Mouse (Mus musculus) myocyte (in vitro differentiated cells): ENCODE data around the gene Abcb1b. TPM values are rescaled to one million over a fixed set of nuclear protein-coding genes. Genes with fewer than 3 reads are reported as not detected.
A peak's percentile ranks its signal among the peaks of the same experiment; 100 is the strongest.

Source experiments
- H3K27me3 ChIP-seq: one replicate; pipeline ENCODE4 v1.6.1; 2011; ENCODE audit not compliant: control insufficient read depth, insufficient read depth, insufficient read length
- H3K36me3 ChIP-seq: one replicate; pipeline ENCODE4 v1.6.1; 2011; ENCODE audit not compliant: control insufficient read depth, insufficient read depth
- H3K4me2 ChIP-seq: one replicate; pipeline ENCODE4 v1.6.1; 2011; ENCODE audit warnings: low read depth, control low read depth
- H3K4me3 ChIP-seq: one replicate; pipeline ENCODE4 v1.5.1; 2011; ENCODE audit warnings: mild to moderate bottlenecking, control low read depth, moderate library complexity
- H3K79me2 ChIP-seq: one replicate; pipeline ENCODE4 v1.6.1; 2011; ENCODE audit not compliant: control insufficient read depth, insufficient read depth
- H3ac ChIP-seq: one replicate; pipeline ENCODE4 v1.6.1; 2011; ENCODE audit not compliant: control insufficient read depth, insufficient read length
- CEBPB ChIP-seq: IDR thresholded peaks from 2 replicates; pipeline ENCODE4 v1.6.1; 2011; ENCODE audit warnings: mild to moderate bottlenecking, moderate library complexity; ENCODE audit not compliant: poor library complexity, insufficient read depth, severe bottlenecking
- E2F4 ChIP-seq: IDR thresholded peaks from one replicate; pipeline ENCODE4 v1.6.1; 2011; ENCODE audit warnings: mild to moderate bottlenecking, control low read depth, moderate library complexity; ENCODE audit not compliant: insufficient read depth
- MAX ChIP-seq: IDR thresholded peaks from one replicate; pipeline ENCODE4 v1.6.1; 2011; ENCODE audit warnings: low read depth, mild to moderate bottlenecking, control low read depth
- MYOD1 ChIP-seq, 3 experiments: IDR thresholded peaks; one replicate each; pipeline ENCODE4 v1.6.1; 2011; ENCODE audit warnings: control low read depth in 2 of 3, low read depth in 2 of 3, mild to moderate bottlenecking in 2 of 3, moderate library complexity in 1 of 3; ENCODE audit not compliant: insufficient read length in 2 of 3, control insufficient read depth in 1 of 3
- MYOG ChIP-seq, 3 experiments: IDR thresholded peaks; one replicate each; pipeline ENCODE4 v1.6.1; 2011; ENCODE audit warnings: control low read depth in 2 of 3, low read depth in 2 of 3, mild to moderate bottlenecking in 2 of 3; ENCODE audit not compliant: insufficient read length in 2 of 3, control insufficient read depth in 1 of 3, insufficient read depth in 1 of 3
- POLR2A ChIP-seq: IDR thresholded peaks from one replicate; pipeline ENCODE4 v1.6.1; 2011; ENCODE audit warnings: low read depth, mild to moderate bottlenecking, control low read depth, moderate library complexity; ENCODE audit not compliant: insufficient read length
- POLR2AphosphoS2 ChIP-seq: IDR thresholded peaks from one replicate; pipeline ENCODE4 v1.6.1; 2011; ENCODE audit warnings: low read depth, control low read depth; ENCODE audit not compliant: insufficient read length
- REST ChIP-seq: IDR thresholded peaks from one replicate; pipeline ENCODE4 v1.6.1; 2011; ENCODE audit warnings: mild to moderate bottlenecking, control low read depth, moderate library complexity; ENCODE audit not compliant: insufficient read depth, insufficient read length
- SRF ChIP-seq: IDR thresholded peaks from one replicate; pipeline ENCODE4 v1.6.1; 2011; ENCODE audit warnings: low read depth; ENCODE audit not compliant: control insufficient read depth, insufficient read length
- TCF12 ChIP-seq: IDR thresholded peaks from one replicate; pipeline ENCODE4 v1.6.1; 2011; ENCODE audit warnings: mild to moderate bottlenecking, control low read depth; ENCODE audit not compliant: poor library complexity, insufficient read depth, severe bottlenecking
- TCF3 ChIP-seq: IDR thresholded peaks from one replicate; pipeline ENCODE4 v1.6.1; 2011; ENCODE audit warnings: low read depth, control low read depth; ENCODE audit not compliant: insufficient read length
- USF1 ChIP-seq: IDR thresholded peaks from one replicate; pipeline ENCODE4 v1.6.1; 2011; ENCODE audit warnings: low read depth, mild to moderate bottlenecking, control low read depth, moderate library complexity
- polyA plus RNA-seq: library from polyadenylated mRNA; unstranded; fragments of >200 nt; fragmentation: generic; extraction: Trizol; gene quantifications from one replicate; pipeline ENCODE4 v1.2.1, GENCODE M21; 2012; ENCODE audit warnings: missing spikeins

The Abcb1b gene
- polyA plus RNA-seq, 1 experiment: 6.8 TPM

DNA sequence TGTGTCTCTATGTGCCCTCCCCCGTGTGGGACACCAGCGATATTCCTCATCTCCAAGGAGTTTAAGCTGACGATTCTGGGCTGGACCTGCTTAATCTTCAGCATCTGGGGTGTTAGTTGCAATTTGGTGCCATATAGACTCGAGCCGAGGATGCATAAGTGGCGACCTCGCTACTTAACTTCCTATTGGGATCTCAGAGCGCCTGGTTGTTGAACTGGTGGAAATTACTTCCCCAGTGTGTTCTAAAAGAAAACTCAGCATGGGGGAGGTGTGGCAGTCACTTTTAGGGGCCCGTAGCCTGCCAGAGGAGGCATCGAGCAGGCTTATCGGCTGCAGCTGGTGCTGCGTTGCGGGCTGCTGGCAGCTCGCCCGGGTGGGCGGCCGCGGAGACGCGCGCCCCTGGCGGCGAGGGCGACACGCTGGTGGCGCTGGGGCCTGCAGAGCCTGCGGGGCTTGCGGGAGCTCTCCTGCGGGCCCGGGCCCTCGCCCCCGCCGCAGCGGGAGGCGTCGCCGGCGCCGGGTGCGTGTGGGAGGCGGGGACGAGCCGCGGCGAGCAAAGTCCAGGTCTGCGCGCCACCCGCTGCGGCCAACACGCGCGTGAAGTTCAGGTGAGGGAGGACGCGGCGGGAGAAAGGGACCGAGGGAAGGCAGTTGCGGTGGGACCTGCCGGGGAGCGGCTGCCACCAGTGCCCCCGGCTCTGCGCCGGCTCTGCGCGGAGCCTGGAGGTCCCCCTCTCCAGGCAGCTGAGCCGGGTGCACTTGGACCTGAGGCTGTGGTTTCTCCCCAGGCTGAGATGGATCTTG is 95.6 kb downstream of the Abcb1b start, which contains the start of gene Abcb4:
Gene Abcb4 (plus strand): TSS at position 418 of the 804 bp plus-strand sequence.
- peak within 1 kb of the TSS; percentile 19 for H3ac ChIP-seq
- no peaks in the 10 kb centered on the region for H3K79me2 ChIP-seq
- no peak within 1 kb of the TSS for H3K4me3 ChIP-seq
- no peaks in the 10 kb centered on the region for H3K27me3 ChIP-seq
- H3K36me3 ChIP-seq: no peaks in the 10 kb centered on the region
- H3K4me2 ChIP-seq: peak within 1 kb of the TSS; percentile 61
- TF ChIP-seq MYOD1 (IDR thresholded peaks at IDR 0.05; ENCODE audit: control insufficient read depth in 1 of 3, insufficient read length in 2 of 3, low read depth in 2 of 3) (peak in 2 of 3 experiments; percentile 33 to 72), E2F4 (no peak), TCF12 (no peak), SRF (no peak), MYOG (IDR thresholded peaks at IDR 0.05; ENCODE audit: control insufficient read depth in 1 of 3, insufficient read depth in 1 of 3, insufficient read length in 2 of 3, low read depth in 2 of 3) (peak in 1 of 3 experiments; percentile 47)

GRCm38 (mm10) chr5:8894104-8894425 is 96.1 kb downstream of the Abcb1b start:
- no peaks in the 10 kb centered on the region for H3K27me3 ChIP-seq
- H3K36me3 ChIP-seq: no peaks in the 10 kb centered on the region
- peak overlapping the region; percentile 6 for H3K4me2 ChIP-seq
- H3K79me2 ChIP-seq: no peaks in the 10 kb centered on the region
- no peak overlapping the region for H3K4me3 ChIP-seq
- H3ac ChIP-seq: no peak overlapping the region
- TF ChIP-seq MYOG (IDR thresholded peaks at IDR 0.05; ENCODE audit: control insufficient read depth in 1 of 3, insufficient read depth in 1 of 3, insufficient read length in 2 of 3, low read depth in 2 of 3) (no peak), REST (no peak), TCF3 (no peak), TCF12 (no peak), SRF (no peak), CEBPB (no peak), MAX (no peak), E2F4 (no peak), USF1 (no peak), POLR2A (no peak), MYOD1 (IDR thresholded peaks at IDR 0.05; ENCODE audit: control insufficient read depth in 1 of 3, insufficient read length in 2 of 3, low read depth in 2 of 3) (no peak), POLR2AphosphoS2 (no peak)

DNA sequence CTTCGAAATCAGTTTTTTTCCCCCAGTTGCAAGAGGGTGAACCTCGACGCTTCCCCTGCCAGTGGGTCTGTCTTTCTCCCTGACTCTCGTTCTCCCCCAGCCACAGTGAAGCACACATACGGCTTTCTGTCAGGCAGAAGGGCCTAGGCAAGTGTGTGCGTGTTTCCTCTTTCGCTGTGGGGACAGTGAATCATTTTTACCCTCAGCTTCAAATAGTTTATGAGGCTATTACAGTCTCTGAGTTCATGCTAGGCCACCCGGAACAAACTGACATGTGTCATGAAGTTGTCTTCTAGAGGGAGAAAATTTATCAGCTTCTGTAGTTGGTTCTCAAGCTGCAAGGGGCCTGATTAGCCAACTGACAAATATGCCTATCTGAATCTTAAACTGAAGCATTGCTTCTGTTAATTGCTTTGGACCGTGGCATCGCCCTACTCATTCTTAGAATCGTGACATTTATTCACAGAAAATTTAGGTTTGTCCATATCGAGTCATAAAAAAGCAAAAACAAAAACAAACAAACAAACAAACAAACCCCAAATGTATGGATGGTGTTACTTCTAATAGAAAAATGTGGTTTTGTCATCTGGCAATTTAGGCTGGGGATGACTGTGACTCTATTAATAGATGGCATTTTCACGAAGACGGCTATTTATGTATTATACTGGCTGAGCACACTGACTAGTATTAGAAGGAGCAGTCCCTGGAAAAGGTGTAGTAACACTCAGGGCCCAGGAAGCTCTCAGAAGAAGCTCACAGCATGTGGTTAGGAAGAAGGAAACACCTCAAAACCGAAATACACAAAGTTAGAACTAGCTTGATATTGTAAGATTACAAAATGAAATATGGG is 96.9 kb downstream of the Abcb1b start:
- Histone ChIP-seq H3ac (no peak overlapping the region), H3K4me3 (no peak overlapping the region), H3K4me2 (no peak overlapping the region), H3K36me3 (no peaks in the 10 kb centered on the region), H3K27me3 (no peaks in the 10 kb centered on the region), H3K79me2 (no peaks in the 10 kb centered on the region)
- TF ChIP-seq TCF3: no peak
- TF ChIP-seq REST: no peak
- TF ChIP-seq SRF: no peak
- TF ChIP-seq MYOG (IDR thresholded peaks at IDR 0.05; ENCODE audit: control insufficient read depth in 1 of 3, insufficient read depth in 1 of 3, insufficient read length in 2 of 3, low read depth in 2 of 3): no peak
- no peak for TF ChIP-seq E2F4
- no peak for TF ChIP-seq MAX
- no peak for TF ChIP-seq POLR2AphosphoS2
- TF ChIP-seq POLR2A: no peak
- no peak for TF ChIP-seq MYOD1 (IDR thresholded peaks at IDR 0.05; ENCODE audit: control insufficient read depth in 1 of 3, insufficient read length in 2 of 3, low read depth in 2 of 3)
- no peak for TF ChIP-seq TCF12
- TF ChIP-seq USF1: no peak
- no peak for TF ChIP-seq CEBPB

GRCm38 (mm10) chr5:8896198-8896597 is 98.3 kb downstream of the Abcb1b start:
- Histone ChIP-seq H3K36me3 (no peaks in the 10 kb centered on the region), H3K4me3 (no peak overlapping the region), H3K79me2 (no peaks in the 10 kb centered on the region), H3ac (no peak overlapping the region), H3K4me2 (no peak overlapping the region), H3K27me3 (no peaks in the 10 kb centered on the region)
- TF ChIP-seq REST: peak; percentile 24
- TF ChIP-seq E2F4: no peak

DNA sequence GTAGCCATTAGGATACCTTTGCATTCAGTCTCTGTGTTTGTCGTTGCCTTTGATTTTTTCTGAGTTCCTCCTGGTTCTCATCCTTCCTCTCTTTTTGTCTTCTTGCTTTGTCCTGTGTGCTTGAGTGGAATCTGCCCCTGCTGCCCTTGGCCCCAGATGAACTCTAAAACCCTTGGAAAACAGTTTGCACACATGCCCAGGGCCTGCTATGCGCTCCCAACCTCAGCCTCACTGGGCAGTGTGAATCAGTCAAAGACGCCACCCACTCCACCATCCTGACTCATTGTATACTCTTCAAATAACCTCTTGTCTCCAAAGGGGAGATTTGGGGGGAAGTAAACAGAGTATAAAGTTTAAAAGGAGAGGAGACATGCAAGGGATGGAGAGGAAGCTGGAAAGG is 100.3 kb downstream of the Abcb1b start:
- H3ac ChIP-seq: no peak overlapping the region
- no peaks in the 10 kb centered on the region for H3K79me2 ChIP-seq
- TF ChIP-seq MYOD1 (IDR thresholded peaks at IDR 0.05; ENCODE audit: control insufficient read depth in 1 of 3, insufficient read length in 2 of 3, low read depth in 2 of 3) (no peak), USF1 (no peak), E2F4 (no peak), POLR2AphosphoS2 (no peak), POLR2A (no peak), MAX (no peak), TCF3 (no peak), SRF (no peak), TCF12 (no peak), REST (no peak), CEBPB (no peak), MYOG (IDR thresholded peaks at IDR 0.05; ENCODE audit: control insufficient read depth in 1 of 3, insufficient read depth in 1 of 3, insufficient read length in 2 of 3, low read depth in 2 of 3) (no peak)
- H3K4me3 ChIP-seq: no peak overlapping the region
- H3K4me2 ChIP-seq: no peak overlapping the region
- no peaks in the 10 kb centered on the region for H3K27me3 ChIP-seq
- H3K36me3 ChIP-seq: no peaks in the 10 kb centered on the region
